Mouse (Mus musculus) stomach, embryonic 16.5 days (tissue): ENCODE data around the gene Ybx2. TPM values are rescaled to one million over a fixed set of nuclear protein-coding genes. Genes with fewer than 3 reads are reported as not detected.
"Not testable (repeated sequence)": the region's sequence is repeated elsewhere in the genome, so short reads cannot be mapped to it uniquely, and the experiment has no call there.

Experiments
- ATAC-seq: fragments of 200-750 bp; cut with Nextera tagmentation; 2 replicates; pipeline ENCODE4 v1.8.0; 2017; ENCODE audit warnings: moderate number of reproducible peaks, moderate TSS enrichment; ENCODE audit not compliant: insufficient read depth, low FRiP score
- H3K27ac ChIP-seq: fragments of 300-500 bp; sonication (generic); 2 replicates; pipeline ENCODE4 v1.5.1; 2014; ENCODE audit warnings: low read length
- H3K27me3 ChIP-seq: fragments of 300-500 bp; sonication (generic); 2 replicates; pipeline ENCODE4 v1.6.1; 2014; ENCODE audit warnings: low read length, control low read depth, mixed read lengths; ENCODE audit not compliant: control insufficient read depth, insufficient read depth
- H3K36me3 ChIP-seq: fragments of 300-500 bp; sonication (generic); 2 replicates; pipeline ENCODE4 v1.6.1; 2014; ENCODE audit warnings: low read length; ENCODE audit not compliant: control insufficient read depth, insufficient read depth
- H3K4me1 ChIP-seq: fragments of 300-500 bp; sonication (generic); 2 replicates; pipeline ENCODE4 v1.6.1; 2014; ENCODE audit warnings: low read length, control low read depth, mixed read lengths; ENCODE audit not compliant: control insufficient read depth, insufficient read depth
- H3K4me2 ChIP-seq: fragments of 300-500 bp; sonication (generic); 2 replicates; pipeline ENCODE4 v1.6.1; 2014; ENCODE audit warnings: low read depth, low read length, mixed read lengths
- H3K4me3 ChIP-seq: fragments of 300-500 bp; sonication (generic); replicated peaks from 2 replicates; pipeline ENCODE4 v1.5.1; 2014; ENCODE audit warnings: mild to moderate bottlenecking, low read length
- H3K9ac ChIP-seq: fragments of 300-500 bp; sonication (generic); 2 replicates; pipeline ENCODE4 v1.6.1; 2014; ENCODE audit warnings: low read length
- H3K9me3 ChIP-seq: fragments of 300-500 bp; sonication (generic); replicated peaks from 2 replicates; pipeline ENCODE4 v1.6.1; 2016; ENCODE audit warnings: low read length, control low read depth; ENCODE audit not compliant: control insufficient read depth
- WGBS: fragments of 180-500 bp; shearing (Covaris S2); extraction: QIAGEN DNeasy Blood & Tissue Kit; methylation state at CpG from one replicate; pipeline ENCODE4 v1.1.7; 2014; 5-methylcytosine and 5-hydroxymethylcytosine counted together
- polyA plus RNA-seq: library from polyadenylated mRNA; unstranded; fragments of >200 nt; fragmentation: Nextera tagmentation; extraction: Ambion mirVana; gene quantifications from 2 replicates; pipeline ENCODE4 v1.2.1, GENCODE M21; 2015

The Ybx2 gene
- polyA plus RNA-seq, 1 experiment from 2014 or later = 3.8 TPM

- Histone ChIP-seq H3K4me3 (peak within 1 kb of the TSS; percentile 95), H3K9me3 (no peaks in the 10 kb centered on the region), H3K27me3 (no peaks in the 10 kb centered on the region), H3K4me2 (peak within 1 kb of the TSS; percentile 93), H3K27ac (peak within 1 kb of the TSS; percentile 88), H3K9ac (peak within 1 kb of the TSS; percentile 95), H3K4me1 (peaks cover 28% of the 10 kb centered on the region), H3K36me3 (peaks cover 35% of the 10 kb centered on the region)
- peak; percentile 90 for ATAC-seq
- WGBS = 2% methylated on average over 61 of the region's 61 CpGs
These were observed 21.8 kb upstream of the Ybx2 start, which contains the start of gene Gps2 for GRCm38 (mm10) chr11:69913554-69914371. Gene Gps2 (plus strand): TSS chr11:69913888.

GRCm38 (mm10) chr11:69914372-69914764 is 21.2 kb upstream of the Ybx2 start:
- H3K4me1 ChIP-seq = peaks cover 34% of the 10 kb centered on the region
- peak overlapping the region; percentile 88 for H3K27ac ChIP-seq
- peak overlapping the region; percentile 95 for H3K9ac ChIP-seq
- ATAC-seq = no peak
- no peaks in the 10 kb centered on the region for H3K9me3 ChIP-seq
- WGBS = 2% methylated on average over 17 of the region's 17 CpGs
- H3K36me3 ChIP-seq = peaks cover 35% of the 10 kb centered on the region
- peak overlapping the region; percentile 93 for H3K4me2 ChIP-seq
- no peaks in the 10 kb centered on the region for H3K27me3 ChIP-seq
- peak overlapping the region; percentile 95 for H3K4me3 ChIP-seq

- no peaks in the 10 kb centered on the region for H3K9me3 ChIP-seq
- H3K36me3 ChIP-seq = peaks cover 35% of the 10 kb centered on the region
- peaks cover 36% of the 10 kb centered on the region for H3K4me1 ChIP-seq
- peak overlapping the region; percentile 95 for H3K9ac ChIP-seq
- ATAC-seq = no peak
- H3K27ac ChIP-seq = no peak overlapping the region
- H3K4me2 ChIP-seq = peak overlapping the region; percentile 93
- 37% methylated on average over 9 of the region's 9 CpGs for WGBS
- no peaks in the 10 kb centered on the region for H3K27me3 ChIP-seq
- H3K4me3 ChIP-seq = peak overlapping the region; percentile 95
These were observed 20.6 kb upstream of the Ybx2 start for GRCm38 (mm10) chr11:69914917-69915430.

- peaks cover 35% of the 10 kb centered on the region for H3K36me3 ChIP-seq
- peaks cover 36% of the 10 kb centered on the region for H3K4me1 ChIP-seq
- no peak overlapping the region for H3K27ac ChIP-seq
- H3K9me3 ChIP-seq = no peaks in the 10 kb centered on the region
- H3K9ac ChIP-seq = no peak overlapping the region; the same call in 1 of the 2 replicates
- no peaks in the 10 kb centered on the region for H3K27me3 ChIP-seq
- ATAC-seq = no peak
- 54% methylated on average over 5 of the region's 5 CpGs for WGBS
- 0 out of 2 replicates have a peak overlapping the region, but pooled peaks have one; percentile 95 for H3K4me3 ChIP-seq
- H3K4me2 ChIP-seq = no peak overlapping the region; the same call in 1 of the 2 replicates
These were observed 19.6 kb upstream of the Ybx2 start for GRCm38 (mm10) chr11:69915667-69916627.

- H3K9ac ChIP-seq, H3K4me3 ChIP-seq, H3K27me3 ChIP-seq, H3K9me3 ChIP-seq, H3K4me2 ChIP-seq, ATAC-seq, H3K27ac ChIP-seq: not testable (repeated sequence)
- Histone ChIP-seq H3K4me1 (peaks cover 36% of the 10 kb centered on the region), H3K36me3 (peaks cover 28% of the 10 kb centered on the region)
- WGBS = 52% methylated on average over 7 of the region's 7 CpGs
These were observed 18.8 kb upstream of the Ybx2 start for GRCm38 (mm10) chr11:69916652-69917378.

- Histone ChIP-seq H3K4me3 (no peak overlapping the region), H3K27ac (no peak overlapping the region), H3K4me1 (peaks cover 39% of the 10 kb centered on the region), H3K9me3 (no peaks in the 10 kb centered on the region), H3K36me3 (peaks cover 23% of the 10 kb centered on the region), H3K4me2 (no peak overlapping the region), H3K27me3 (no peaks in the 10 kb centered on the region), H3K9ac (no peak overlapping the region)
- 78% methylated on average over 8 of the region's 8 CpGs for WGBS
- ATAC-seq = no peak
These were observed 18.1 kb upstream of the Ybx2 start for GRCm38 (mm10) chr11:69917379-69917948.

- Histone ChIP-seq H3K4me2 (no peak overlapping the region), H3K9ac (no peak overlapping the region), H3K4me1 (peaks cover 41% of the 10 kb centered on the region), H3K36me3 (peaks cover 23% of the 10 kb centered on the region), H3K9me3 (no peaks in the 10 kb centered on the region), H3K27me3 (no peaks in the 10 kb centered on the region), H3K4me3 (no peak overlapping the region), H3K27ac (no peak overlapping the region)
- WGBS = 79% methylated on average over 5 of the region's 5 CpGs
- ATAC-seq = no peak
These were observed 17.5 kb upstream of the Ybx2 start for GRCm38 (mm10) chr11:69918118-69918517.

GRCm38 (mm10) chr11:69919053-69919452 is 16.5 kb upstream of the Ybx2 start:
- H3K27ac ChIP-seq = peak overlapping the region; percentile 96
- H3K4me1 ChIP-seq = peaks cover 36% of the 10 kb centered on the region
- peak overlapping the region; percentile 98 for H3K9ac ChIP-seq
- no peaks in the 10 kb centered on the region for H3K27me3 ChIP-seq
- WGBS = 74% methylated on average over 9 of the region's 9 CpGs
- H3K4me3 ChIP-seq = peak overlapping the region; percentile 93
- no peak for ATAC-seq
- H3K4me2 ChIP-seq = peak overlapping the region; percentile 94
- H3K36me3 ChIP-seq = peaks cover 23% of the 10 kb centered on the region
- no peaks in the 10 kb centered on the region for H3K9me3 ChIP-seq
